Mouse (Mus musculus) macrophage (primary cell): Measurements from ENCODE around the gene Prom2. TPM values are rescaled to one million over a fixed set of nuclear protein-coding genes. Genes with fewer than 3 reads are reported as not detected.

Experiments used
- H3K27ac ChIP-seq: fragments of 350-480 bp; formaldehyde crosslinking; 2 replicates; pipeline ENCODE4 v1.9.0; 2021
- H3K36me3 ChIP-seq: fragments of 350-480 bp; formaldehyde crosslinking; 2 replicates; pipeline ENCODE4 v1.9.0; 2021; ENCODE audit errors: inconsistent target
- H3K4me3 ChIP-seq: fragments of 350-480 bp; formaldehyde crosslinking; 2 replicates; pipeline ENCODE4 v1.9.0; 2021; ENCODE audit errors: inconsistent target
- H3K79me2 ChIP-seq: fragments of 350-480 bp; formaldehyde crosslinking; 2 replicates; pipeline ENCODE4 v1.9.0; 2021; ENCODE audit errors: inconsistent target
- WGBS: methylation state at CpG from one replicate; pipeline ENCODE4 v1.1.7; 2026; ENCODE audit warnings: inconsistent platforms; ENCODE audit not compliant: missing documents; 5-methylcytosine and 5-hydroxymethylcytosine counted together
- polyA plus RNA-seq: library from polyadenylated mRNA; stranded (reverse); fragments of 250-400 nt; gene quantifications from 3 replicates; pipeline ENCODE4 v1.2.4, GENCODE M21; 2018; ENCODE audit warnings: inconsistent platforms

Gene Prom2
- polyA plus RNA-seq, 1 experiment from 2014 or later = not detected

DNA sequence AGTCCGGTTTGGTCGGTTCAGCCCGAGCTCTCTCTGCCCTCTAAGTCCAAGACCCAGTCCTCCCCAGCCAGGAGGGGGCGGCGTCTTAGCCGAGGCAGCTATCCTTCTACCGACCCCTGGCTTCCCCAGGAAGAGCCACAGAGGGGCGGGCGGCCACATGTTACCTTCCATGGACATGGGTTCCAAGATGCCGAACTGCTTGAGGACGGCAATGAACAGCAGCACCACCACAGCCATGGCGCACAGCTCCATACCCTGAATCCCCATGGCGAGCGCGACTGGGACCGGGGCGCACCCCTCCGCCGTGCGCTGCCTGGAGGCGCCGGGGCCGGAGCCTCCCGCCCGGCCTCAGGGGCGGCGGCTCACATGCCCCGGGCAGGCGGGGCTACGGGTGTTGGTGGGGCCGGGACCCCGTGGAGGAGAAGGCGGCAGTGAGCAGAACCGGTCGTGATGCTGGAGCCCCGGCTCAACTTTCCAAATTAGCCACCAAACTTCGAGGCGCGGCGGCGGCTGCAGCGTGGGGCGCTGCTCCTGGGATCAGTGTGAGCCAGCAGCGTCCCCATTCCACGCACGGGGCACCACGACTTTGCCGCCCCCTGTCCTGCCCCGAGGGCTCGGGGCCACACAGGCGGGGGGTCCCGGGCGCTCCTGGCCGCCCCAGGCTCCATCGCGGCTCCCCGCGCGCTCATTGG is 59.3 kb downstream of the Prom2 start:
- no peaks in the 10 kb centered on the region for H3K79me2 ChIP-seq
- H3K27ac ChIP-seq = no peak overlapping the region
- H3K4me3 ChIP-seq = no peak overlapping the region
- H3K36me3 ChIP-seq = no peaks in the 10 kb centered on the region
- 3% methylated on average over 57 of the region's 59 CpGs for WGBS

GRCm38 (mm10) chr2:127479763-127480162 is 61.5 kb downstream of the Prom2 start:
- Histone ChIP-seq H3K36me3 (no peaks in the 10 kb centered on the region), H3K27ac (no peak overlapping the region), H3K79me2 (no peaks in the 10 kb centered on the region), H3K4me3 (no peak overlapping the region)
- 84% methylated on average over 10 of the region's 10 CpGs for WGBS

GRCm38 (mm10) chr2:127479210-127479609 is 62.1 kb downstream of the Prom2 start:
- Histone ChIP-seq H3K36me3 (no peaks in the 10 kb centered on the region), H3K27ac (no peak overlapping the region), H3K79me2 (no peaks in the 10 kb centered on the region), H3K4me3 (no peak overlapping the region)
- WGBS = 97% methylated on average over 4 of the region's 4 CpGs

Other genes with a start within 250 kb of the Prom2 start
- gene Dusp2, start 205.3 kb downstream of the Prom2 start, polyA plus RNA-seq = 2.5 to 7.1 TPM (median 3.9 TPM) in 3 replicates
- not detected in 3 replicates for gene Astl, start 202.8 kb downstream of the Prom2 start, polyA plus RNA-seq
- not detected in 3 replicates for gene Adra2b, start 178.3 kb downstream of the Prom2 start, polyA plus RNA-seq
- gene Gpat2, start 116.3 kb downstream of the Prom2 start, polyA plus RNA-seq = 0.09 TPM in 1 of 3 replicates, not detected in the others
- 4.1 to 11.8 TPM (median 9.2 TPM) in 3 replicates for gene Fahd2a, start 96.9 kb downstream of the Prom2 start, polyA plus RNA-seq
- gene Kcnip3, start 19.4 kb downstream of the Prom2 start, polyA plus RNA-seq = not detected in 3 replicates
- gene Zfp661, start 45.6 kb upstream of the Prom2 start, polyA plus RNA-seq = 1.2 to 1.7 TPM (median 1.4 TPM) in 3 replicates
- 23.5 to 46.2 TPM (median 34.0 TPM) in 3 replicates for gene Mrps5, start 45.8 kb upstream of the Prom2 start, polyA plus RNA-seq
- gene Mal, start 115.2 kb upstream of the Prom2 start, polyA plus RNA-seq = not detected in 3 replicates
- not detected in 3 replicates for gene Mall, start 188.5 kb upstream of the Prom2 start, polyA plus RNA-seq
- 5.9 to 6.7 TPM (median 6.6 TPM) in 3 replicates for gene Nphp1, start 247.4 kb upstream of the Prom2 start, polyA plus RNA-seq